Mouse (Mus musculus) small intestine, adult 2 months (tissue): ENCODE measurements around the gene Psen2.

Source experiments
- CTCF ChIP-seq: fragments of 200-500 bp; IDR thresholded peaks from 2 replicates; pipeline ENCODE4 v1.5.1; 2012; ENCODE audit warnings: low read depth, mild to moderate bottlenecking, control low read depth, inconsistent platforms, low read length, moderate library complexity, mixed read lengths; ENCODE audit not compliant: insufficient replicate concordance, insufficient read length; ENCODE audit errors: extremely low read depth
- POLR2A ChIP-seq: fragments of 200-500 bp; IDR thresholded peaks from 2 replicates; pipeline ENCODE4 v1.6.1; 2012; ENCODE audit warnings: low read depth, mild to moderate bottlenecking, control low read depth, inconsistent platforms, low read length, moderate library complexity

- TF ChIP-seq POLR2A (no peak), CTCF (no peak)
Measured at GRCm38 (mm10) chr1:180249666-180250440, 13.4 kb downstream of the Psen2 start.
